Mouse (Mus musculus) MN1 (cell line): Measurements from ENCODE around the gene Kat2a.

ENCODE experiments used
- DNase-seq: peaks from one replicate; pipeline ENCODE4 v3.0.0-alpha.2; 2016; ENCODE audit warnings: low spot score

Gene Kat2a

GRCm38 (mm10) chr11:100735954-100736745 lies 23.9 kb upstream of the Kat2a start:
- DNase-seq = peak; percentile 22

- DNase-seq = no peak
Measured at GRCm38 (mm10) chr11:100735134-100735865, 23.0 kb upstream of the Kat2a start.

- no peak for DNase-seq
Measured at GRCm38 (mm10) chr11:100730477-100731205, 18.4 kb upstream of the Kat2a start.

GRCm38 (mm10) chr11:100729976-100730375 lies 17.7 kb upstream of the Kat2a start:
- DNase-seq = no peak

- no peak for DNase-seq
Measured at GRCm38 (mm10) chr11:100728601-100729000, 16.3 kb upstream of the Kat2a start.

- no peak for DNase-seq
Measured at GRCm38 (mm10) chr11:100727201-100727600, 14.9 kb upstream of the Kat2a start.

- no peak for DNase-seq
Measured at GRCm38 (mm10) chr11:100724919-100725512, 12.8 kb upstream of the Kat2a start.

GRCm38 (mm10) chr11:100722493-100723028 lies 10.3 kb upstream of the Kat2a start:
- DNase-seq = no peak

GRCm38 (mm10) chr11:100721776-100722492 lies 9.7 kb upstream of the Kat2a start:
- DNase-seq = no peak

- no peak for DNase-seq
Measured at GRCm38 (mm10) chr11:100721254-100721653, 9.0 kb upstream of the Kat2a start.

GRCm38 (mm10) chr11:100720345-100720744 lies 8.1 kb upstream of the Kat2a start:
- DNase-seq = no peak

GRCm38 (mm10) chr11:100719893-100720292 lies 7.6 kb upstream of the Kat2a start:
- no peak for DNase-seq

- DNase-seq = no peak
Measured at GRCm38 (mm10) chr11:100719312-100719711, 7.0 kb upstream of the Kat2a start.

- DNase-seq = no peak
Measured at GRCm38 (mm10) chr11:100718866-100719265, 6.6 kb upstream of the Kat2a start.

GRCm38 (mm10) chr11:100718462-100718861 lies 6.2 kb upstream of the Kat2a start:
- no peak for DNase-seq

- no peak for DNase-seq
Measured at GRCm38 (mm10) chr11:100716649-100717048, 4.4 kb upstream of the Kat2a start.

- DNase-seq = peak; percentile 54
Measured at GRCm38 (mm10) chr11:100714948-100715347, 2.7 kb upstream of the Kat2a start.

- DNase-seq = peak; percentile 87
Measured at GRCm38 (mm10) chr11:100714534-100714915, 2.3 kb upstream of the Kat2a start.

- peak; percentile 79 for DNase-seq
Measured at GRCm38 (mm10) chr11:100713735-100714533, 1.7 kb upstream of the Kat2a start, which contains the start of gene Hspb9. Gene Hspb9, plus strand, starts transcription at chr11:100713850.

- no peak for DNase-seq
Measured at GRCm38 (mm10) chr11:100713174-100713573, 909 bp upstream of the Kat2a start.
